ENCODE assay signal across 18 mouse cellular contexts in genomic region chr7:31107781-31108180, GRCm38 (mm10). TPM values are rescaled to one million over a fixed set of nuclear protein-coding genes. Genes with fewer than 3 reads are reported as not detected.
"Had no signal": no experiment of that assay in that cellular context is flagged by ENCODE, and none has a peak within 500 bp of the region (broad histone marks: within the 10 kb centered on the region; RNA-seq: fewer than 3 reads in every experiment).

No protein-coding gene starts in this region.

- H3K27me3 ChIP-seq: liver, embryonic 15.5 days had no signal

- ATAC-seq: intestine, postnatal 0 days had no signal

- H3K4me2 ChIP-seq: liver, embryonic 11.5 days; liver, embryonic 15.5 days; midbrain, embryonic 11.5 days had no signal

- H3K36me3 ChIP-seq: liver, embryonic 15.5 days had no signal

- H3K9ac ChIP-seq: liver, embryonic 15.5 days had no signal

- H3K9me3 ChIP-seq: liver, embryonic 15.5 days had no signal

- DNase-seq: layer of hippocampus, postnatal 36 days; lung, adult 18-20 months; lung, postnatal 14 days; lung, postnatal 4 days; midbrain, embryonic 14.5 days; thymus, adult 18-20 months; thymus, postnatal 36 days had no signal

- H3K27ac ChIP-seq: left cerebral cortex, adult 2 months; liver, embryonic 15.5 days had no signal

- H3K4me3 ChIP-seq: left cerebral cortex, adult 2 months; liver, embryonic 15.5 days had no signal

RNA-seq across cellular contexts. Expression of gene Scn1b, which starts 19.0 kb away (rescaled TPM):
- total RNA-seq: megakaryocyte-erythroid progenitor cell, adult 5-6 weeks had no signal

RNA-seq across cellular contexts. Expression of gene Fxyd3, which starts 31.3 kb away (rescaled TPM):
- total RNA-seq: layer of hippocampus, postnatal 36 days; left cerebral cortex, adult 2 months; left cerebral cortex, postnatal 10 days; left cerebral cortex, postnatal 36 days; megakaryocyte progenitor cell, adult 5-6 weeks; megakaryocyte-erythroid progenitor cell, adult 5-6 weeks had no signal
- polyA plus RNA-seq: midbrain, embryonic 14.5 days; midbrain, postnatal 0 days; neural tube, embryonic 14.5 days had no signal

RNA-seq across cellular contexts. Expression of gene Lgi4, which starts 48.6 kb away (rescaled TPM):
- total RNA-seq: megakaryocyte-erythroid progenitor cell, adult 5-6 weeks had no signal
- polyA plus RNA-seq: liver, embryonic 15.5 days; neural tube, embryonic 14.5 days had no signal
